Mouse (Mus musculus): ENCODE measurements at regions not wholly inside any gene's neighbourhood (a gene's known extent, or its start where the extent isn't known, plus 50 kb on each side); places are given as distances from the start of the nearest gene placed in this dataset.
"Not testable (repeated sequence)": the region's sequence is repeated elsewhere in the genome, so short reads cannot be mapped to it uniquely, and the experiment has no call there.

DNA sequence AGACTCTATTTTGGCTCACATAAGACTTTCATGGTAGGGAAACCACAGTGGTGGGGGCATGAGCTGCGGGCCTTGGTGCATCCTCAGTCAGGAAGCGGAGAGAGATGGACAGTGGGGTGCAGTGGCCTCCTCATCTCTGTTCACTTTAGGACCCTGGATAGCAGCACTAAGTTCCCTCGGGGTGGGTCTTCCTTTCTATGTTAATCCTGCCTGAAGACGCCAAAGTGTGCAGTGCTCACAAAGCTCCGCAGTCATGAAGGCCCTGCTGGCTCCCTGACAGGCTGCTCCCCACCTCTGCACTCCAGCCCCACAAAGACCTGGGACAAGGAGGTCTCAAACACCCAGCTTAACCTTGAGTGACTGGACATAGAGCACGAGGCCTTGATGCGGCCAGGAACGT, 56.8 kb downstream of the Sox1 start:
- DNase-seq (ENCODE audit: inconsistent ontology term): no peak

DNA sequence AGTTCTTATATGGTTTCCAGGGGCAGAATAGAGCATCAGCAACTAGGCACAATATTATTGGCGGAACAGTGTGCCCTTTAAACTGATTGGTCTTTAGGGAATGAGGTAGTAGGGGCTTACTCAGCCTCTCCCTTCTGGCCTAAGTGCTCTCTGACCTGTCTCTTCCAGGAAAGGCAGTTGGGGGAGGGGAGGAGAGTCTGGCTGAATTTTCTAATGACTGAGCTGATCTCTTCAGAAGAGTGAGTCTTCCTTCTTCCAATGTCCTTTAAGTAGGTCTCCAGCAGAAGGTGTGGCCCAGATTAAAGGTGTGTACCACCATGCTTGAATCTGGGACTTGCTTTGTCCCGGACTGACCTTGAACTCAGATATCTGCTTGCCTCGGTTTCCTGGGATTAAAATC, 60.3 kb downstream of the Sox1 start:
- not testable (repeated sequence) for DNase-seq (ENCODE audit: inconsistent ontology term)

DNA sequence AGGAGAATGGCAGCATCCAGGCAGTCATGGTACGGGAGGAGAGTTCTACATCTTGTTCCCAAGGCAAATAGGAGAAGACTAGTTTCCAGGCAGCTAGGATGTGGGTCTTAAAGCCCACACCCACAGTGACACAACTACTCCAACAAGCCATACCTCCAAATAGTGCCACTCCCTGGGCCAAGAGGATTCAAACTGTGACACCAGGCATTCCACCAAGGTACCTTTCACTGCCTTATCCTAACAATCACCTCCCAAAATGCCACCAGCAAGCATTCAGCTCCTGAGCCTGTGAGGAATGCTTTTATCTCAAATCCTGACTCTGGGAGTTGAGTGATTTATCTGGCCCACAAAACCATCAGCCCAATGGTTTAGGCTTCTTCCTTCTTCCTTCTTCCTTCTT, 61.2 kb downstream of the Sox1 start:
- no peak for DNase-seq (ENCODE audit: inconsistent ontology term)

DNA sequence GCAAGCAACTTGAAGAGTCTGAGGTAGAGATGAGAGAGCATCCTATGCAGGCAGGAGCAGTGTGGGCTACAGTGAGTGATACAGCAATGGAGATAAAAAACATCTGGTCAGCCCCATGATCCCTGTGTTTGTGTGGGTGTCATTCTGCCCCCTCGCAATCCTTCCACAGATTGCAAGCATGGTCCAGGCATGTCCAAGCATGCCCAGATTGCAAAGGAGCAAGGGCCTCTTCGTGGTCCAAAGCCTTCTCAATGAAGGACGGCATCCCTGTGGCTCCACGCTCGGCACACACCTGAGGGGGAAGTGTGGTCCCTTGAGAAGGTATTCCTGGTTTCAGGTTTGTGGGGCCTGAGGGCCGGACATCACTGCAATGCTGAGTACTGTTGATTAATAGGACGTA, 61.9 kb downstream of the Sox1 start:
- DNase-seq (ENCODE audit: inconsistent ontology term): no peak

DNA sequence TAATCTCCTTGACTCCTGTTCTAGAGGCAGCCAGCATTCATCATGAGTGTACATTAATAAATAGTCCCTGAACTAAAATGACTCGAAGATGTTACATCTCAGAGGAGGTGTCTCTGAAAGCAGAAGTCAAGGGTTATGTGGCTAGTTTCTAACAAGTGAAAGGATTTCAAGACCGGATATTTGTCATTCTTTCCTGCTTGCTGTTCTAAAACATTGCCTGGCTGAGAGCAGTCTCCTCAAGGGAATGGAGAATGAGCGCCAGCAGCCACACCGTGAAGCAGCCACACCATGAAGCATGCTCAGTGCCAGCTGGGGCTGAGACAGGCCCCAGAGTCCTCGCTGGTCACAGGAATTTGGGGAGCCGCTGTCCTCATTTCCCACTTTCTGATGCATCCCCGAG, 71.8 kb downstream of the Sox1 start:
- DNase-seq (ENCODE audit: inconsistent ontology term): no peak

DNA sequence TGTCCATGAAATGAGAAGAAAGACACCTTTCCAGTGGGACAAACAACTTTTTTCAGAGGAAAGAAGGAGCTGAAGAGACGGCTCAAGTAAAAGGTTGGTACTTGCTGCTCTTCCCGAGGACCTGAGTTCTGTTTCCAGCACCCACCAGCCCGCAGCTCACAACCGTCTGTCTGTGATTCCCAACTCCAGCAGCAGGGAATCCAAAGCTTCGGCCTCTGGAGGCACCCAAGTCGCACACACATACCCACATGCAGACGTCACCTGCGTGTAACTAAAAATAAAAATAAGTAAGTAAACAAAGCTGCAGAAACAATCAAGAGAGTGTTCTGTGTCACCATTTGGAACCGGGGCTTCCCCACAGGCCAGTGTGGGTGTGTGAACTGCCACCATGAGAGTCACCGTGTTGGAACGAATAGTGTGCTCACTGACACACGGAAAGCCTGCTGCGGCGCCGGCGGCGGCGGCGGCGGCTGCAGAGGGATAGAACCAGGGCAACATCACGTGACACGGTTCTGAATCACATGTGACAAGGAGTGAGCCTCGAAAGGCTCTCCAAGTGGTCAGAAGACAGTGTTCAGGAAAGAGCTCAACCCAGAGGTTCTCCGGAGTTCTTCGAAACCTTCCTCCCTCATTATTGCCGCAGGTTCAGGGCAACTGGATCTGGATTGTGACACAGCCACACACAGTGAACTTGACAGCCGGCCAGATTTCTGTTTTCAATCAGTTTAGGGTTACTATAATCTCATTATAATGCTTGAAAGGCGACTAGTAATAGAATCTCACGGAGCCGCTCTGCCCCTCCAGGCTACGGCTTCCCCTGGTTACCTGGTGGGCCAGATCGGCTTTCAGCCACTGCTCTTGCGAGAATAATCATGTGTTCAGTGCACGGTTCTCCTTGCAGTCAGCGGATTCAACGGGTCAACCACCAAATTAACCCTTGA, 72.6 kb downstream of the Sox1 start:
- DNase-seq (ENCODE audit: inconsistent ontology term): peak; percentile 29

DNA sequence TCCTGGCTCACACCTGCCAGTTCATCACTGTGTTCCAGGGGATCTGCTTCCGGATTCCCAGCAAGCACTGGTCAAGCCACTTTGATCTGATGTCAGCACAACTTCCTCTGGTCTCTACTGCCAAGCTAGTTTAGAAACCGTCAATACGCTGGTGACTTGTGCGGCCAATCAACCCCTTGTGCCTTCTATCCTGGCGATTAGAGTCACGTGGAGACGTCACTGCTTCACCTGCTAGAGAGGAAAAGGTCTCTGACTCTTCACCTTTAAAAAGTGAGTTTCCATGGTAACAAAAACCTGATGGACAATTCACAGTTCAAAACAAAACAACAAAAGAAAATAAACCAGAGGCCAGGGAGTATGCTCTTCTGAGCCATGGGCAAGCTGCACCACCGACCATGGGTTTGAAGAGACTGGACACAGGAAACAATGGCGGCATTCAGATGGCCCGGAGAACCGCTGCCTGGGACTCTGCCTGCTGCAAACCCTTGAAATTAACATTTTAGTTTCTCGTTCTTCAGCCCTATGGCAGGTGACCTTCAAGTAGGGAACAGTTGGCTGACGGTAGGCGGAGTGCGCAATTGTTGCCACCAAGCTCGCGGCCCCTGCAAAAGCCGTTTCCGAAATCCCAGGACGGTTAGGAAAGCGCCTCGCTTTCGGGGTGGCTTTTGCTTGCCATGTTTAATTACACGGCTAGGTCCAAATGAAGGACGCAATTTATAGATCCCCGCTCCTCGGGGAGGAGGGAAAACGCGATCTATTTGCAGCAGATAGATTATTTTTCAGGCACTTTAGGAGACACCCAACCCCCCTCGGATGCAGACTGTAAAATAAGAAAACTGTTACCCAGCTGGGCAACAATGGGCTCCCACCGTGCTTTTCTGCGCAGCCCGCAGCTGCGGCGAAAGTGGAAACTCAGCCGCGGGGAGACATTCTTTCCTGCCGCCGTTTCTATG, 82.6 kb downstream of the Sox1 start:
- peak; percentile 14 for DNase-seq (ENCODE audit: inconsistent ontology term)

DNA sequence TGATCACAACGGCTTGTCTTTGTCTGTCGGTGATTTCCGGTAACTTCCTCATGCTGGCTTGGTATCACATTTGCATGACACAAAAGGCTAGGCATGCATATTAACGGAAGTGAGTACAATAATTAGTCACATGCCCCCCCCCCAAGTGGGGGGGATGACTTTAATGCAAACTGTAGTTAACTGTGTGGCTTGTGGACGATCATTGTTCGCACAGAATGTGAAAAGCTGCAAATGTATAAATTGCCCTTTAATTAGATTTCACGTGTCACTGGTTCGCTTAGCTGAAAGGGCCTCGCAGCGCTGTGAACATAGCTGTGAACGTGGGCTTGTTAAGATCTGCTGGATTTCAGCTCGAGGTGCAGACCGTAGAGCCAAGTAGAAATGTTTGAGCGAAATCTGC, 86.8 kb downstream of the Sox1 start:
- peak; percentile 89 for DNase-seq (ENCODE audit: inconsistent ontology term)

DNA sequence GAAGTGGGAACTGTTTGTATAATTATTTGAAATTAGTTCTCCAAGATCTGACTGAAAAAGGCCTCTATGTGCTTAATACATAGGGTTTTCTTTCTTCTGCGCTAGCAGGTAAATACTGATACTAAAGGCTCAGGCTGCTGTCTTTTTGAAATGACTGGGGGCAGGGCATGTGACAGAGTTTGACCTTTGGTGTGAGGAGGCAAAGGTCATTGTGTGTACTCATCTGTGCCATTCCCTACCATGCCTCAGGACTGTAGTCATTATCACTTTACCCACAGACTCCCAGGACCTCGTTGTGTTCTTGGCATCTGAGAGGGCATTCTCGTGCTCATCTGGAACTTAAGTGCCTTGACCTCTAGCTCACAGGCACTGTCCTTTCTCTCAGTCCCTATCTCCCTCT, 88.5 kb downstream of the Sox1 start:
- no peak for DNase-seq (ENCODE audit: inconsistent ontology term)

DNA sequence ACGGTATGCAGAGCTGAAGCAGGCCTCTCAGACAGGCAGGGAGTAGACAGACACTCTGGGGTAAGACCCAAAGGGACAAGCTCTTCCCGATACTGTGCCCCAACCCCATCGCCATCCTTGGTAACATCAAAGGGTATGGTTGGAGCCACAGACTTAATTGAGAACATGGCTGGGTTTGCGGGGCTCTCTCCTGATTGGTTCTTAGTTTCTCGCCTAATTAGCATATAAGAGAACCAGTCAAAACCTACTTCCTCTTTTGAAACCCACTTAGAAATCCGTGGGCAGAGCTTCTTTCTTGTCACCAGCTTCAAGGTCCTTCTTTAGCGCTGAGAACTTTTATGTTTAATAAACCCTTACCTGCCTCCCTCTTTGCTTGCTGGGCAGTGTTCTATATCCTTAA, 87.5 kb upstream of the Spaca7 start:
- DNase-seq (ENCODE audit: inconsistent ontology term): no peak

DNA sequence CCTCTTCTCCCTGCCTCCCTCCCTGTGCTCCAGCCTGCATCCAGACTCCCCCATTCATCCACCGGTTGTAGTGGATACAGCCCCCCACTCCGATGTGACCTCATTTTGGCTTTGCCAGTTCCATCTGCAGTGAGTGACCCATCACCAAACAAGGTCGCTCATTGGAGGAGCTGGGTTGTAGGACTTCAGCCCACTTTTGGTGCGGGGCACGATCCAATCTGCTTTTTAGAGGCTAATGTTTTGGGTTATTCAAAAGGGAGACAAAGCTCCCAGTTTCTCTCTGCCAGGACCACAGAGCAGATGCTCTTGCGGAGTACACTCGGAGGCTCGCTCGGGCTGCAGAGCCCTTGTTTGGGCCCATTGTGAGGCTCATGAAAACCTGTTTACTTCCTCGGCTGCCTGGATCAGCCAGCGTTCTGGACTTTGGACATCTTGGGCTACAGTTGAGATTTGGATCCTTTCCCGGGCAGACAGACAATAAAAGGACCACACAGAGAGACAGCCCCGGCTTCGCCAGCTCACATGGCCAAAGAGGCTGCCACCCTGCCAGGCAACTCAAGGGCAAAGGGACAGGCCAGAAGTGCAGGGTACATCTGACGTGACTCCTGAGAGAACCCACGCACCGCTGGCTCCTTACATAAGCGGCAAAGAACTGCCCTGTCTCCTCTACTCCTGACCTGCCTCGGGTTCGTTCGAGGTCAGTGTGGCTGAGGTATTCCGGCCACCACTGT, 86.3 kb upstream of the Spaca7 start:
- peak; percentile 80 for DNase-seq (ENCODE audit: inconsistent ontology term)

DNA sequence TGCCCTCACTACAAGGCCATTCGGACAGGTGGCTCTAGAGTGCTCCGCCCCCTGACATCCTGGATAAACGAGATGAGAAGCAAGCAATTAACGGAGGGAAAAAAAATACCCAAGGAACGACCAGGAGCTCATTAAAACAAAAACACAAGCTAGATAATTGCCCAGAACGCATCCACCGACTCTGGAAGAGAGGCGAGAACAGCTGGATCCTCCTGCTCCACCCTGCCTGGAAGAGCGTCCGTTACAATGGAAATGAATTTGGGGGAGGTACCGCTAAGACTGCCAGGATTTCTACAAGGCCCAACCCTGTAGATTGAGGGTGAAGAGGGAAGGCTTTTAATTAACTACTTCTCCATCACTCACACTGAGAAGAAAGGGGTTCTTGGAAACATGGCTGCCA, 85.6 kb upstream of the Spaca7 start:
- DNase-seq (ENCODE audit: inconsistent ontology term): no peak

DNA sequence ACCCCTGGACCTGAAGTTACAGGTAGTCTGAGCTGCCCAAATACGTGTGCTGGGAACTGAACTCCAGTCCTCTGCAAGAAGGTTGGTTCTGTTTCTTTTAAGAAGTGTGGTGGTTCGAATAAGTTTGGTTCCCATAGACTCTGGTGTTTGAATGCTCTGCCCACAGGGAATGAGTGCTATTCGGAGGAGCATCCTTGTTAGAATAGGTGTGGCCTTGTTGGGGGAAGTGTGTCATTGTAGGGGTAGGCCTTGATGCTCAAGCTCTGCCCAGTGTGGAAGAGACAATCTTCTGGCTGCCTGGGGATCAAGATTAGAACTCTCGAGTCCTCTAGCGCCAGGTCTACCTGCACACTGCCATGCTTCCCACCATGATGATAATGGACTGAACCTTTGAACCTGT, 83.6 kb upstream of the Spaca7 start:
- no peak for DNase-seq (ENCODE audit: inconsistent ontology term)

DNA sequence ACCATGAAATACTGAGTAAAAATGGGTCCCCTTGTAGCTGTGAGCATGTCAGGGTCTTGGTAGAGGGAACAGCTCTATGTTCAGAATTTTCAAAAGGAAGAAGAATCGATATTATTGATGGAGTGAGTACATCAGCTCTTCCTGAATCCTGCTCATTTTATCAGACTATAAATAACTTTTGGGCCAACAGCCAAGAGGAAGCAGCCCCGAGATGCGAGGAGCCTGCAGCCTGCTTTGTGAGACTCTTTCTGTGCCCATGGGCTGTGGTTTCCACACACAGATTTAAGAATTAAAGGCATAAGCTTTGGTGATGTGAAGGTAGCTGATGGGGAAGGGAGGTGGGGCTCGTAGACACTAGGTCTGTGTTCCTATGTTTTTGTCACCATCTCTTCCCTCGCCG, 81.4 kb upstream of the Spaca7 start:
- DNase-seq (ENCODE audit: inconsistent ontology term): no peak

DNA sequence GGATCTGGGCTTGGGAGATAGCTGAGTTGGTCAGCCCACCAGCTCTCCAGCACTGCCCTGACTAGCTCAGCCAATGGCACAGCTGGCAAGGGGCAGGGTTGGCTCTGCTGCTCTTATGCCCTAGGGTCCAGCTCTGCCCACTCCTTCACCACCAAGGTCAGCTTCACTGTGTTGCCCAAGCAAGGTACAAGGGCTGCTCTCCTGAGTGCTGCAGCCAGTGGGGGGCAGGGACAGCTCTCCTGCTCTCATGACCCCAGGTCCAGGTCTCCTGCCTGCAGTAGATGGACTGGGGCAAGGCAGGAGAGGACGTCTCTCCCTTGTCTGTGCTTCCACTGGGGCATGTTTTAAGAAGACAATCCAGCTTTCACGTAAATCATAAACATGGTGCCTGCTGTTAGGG, 80.4 kb upstream of the Spaca7 start:
- no peak for DNase-seq (ENCODE audit: inconsistent ontology term)

DNA sequence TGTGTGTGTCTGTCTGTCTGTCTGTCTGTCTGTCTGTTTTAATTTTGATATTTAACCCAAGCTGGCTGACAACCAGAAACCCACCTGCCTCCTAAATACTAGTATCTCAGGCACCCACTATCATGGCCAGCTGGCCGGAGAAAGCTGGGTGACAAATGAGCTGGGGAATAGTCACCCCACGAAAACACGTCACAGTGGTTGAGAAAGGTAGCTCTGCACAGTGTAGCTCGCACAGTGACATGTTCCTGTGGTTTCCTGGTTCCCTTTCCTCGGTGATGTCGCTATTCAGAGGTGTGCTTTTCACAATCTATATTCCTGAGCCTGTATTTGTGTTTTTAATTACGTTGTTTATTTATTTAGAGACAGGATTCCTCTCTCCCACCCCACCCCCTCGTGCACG, 78.3 kb upstream of the Spaca7 start:
- DNase-seq (ENCODE audit: inconsistent ontology term): no peak

DNA sequence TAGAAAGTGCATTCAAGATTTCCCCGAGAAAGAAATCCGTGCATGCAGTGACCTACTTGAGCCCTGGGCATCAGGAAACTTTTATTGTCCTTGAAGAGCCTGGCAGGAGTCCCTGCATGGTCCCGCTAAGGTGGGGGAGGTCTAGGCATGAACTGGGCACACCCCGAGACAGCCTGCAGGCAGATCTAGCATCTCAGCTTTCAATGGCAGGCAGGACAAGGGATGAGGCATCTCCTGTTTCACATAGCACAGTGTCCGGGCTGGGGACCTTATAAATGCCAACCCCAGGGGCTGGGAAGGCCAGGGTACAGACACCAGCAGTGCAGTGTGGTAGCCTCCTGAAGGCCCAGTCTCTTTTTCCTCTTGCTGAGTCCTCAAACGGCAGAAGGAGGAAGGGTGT, 75.4 kb upstream of the Spaca7 start:
- DNase-seq (ENCODE audit: inconsistent ontology term): no peak

DNA sequence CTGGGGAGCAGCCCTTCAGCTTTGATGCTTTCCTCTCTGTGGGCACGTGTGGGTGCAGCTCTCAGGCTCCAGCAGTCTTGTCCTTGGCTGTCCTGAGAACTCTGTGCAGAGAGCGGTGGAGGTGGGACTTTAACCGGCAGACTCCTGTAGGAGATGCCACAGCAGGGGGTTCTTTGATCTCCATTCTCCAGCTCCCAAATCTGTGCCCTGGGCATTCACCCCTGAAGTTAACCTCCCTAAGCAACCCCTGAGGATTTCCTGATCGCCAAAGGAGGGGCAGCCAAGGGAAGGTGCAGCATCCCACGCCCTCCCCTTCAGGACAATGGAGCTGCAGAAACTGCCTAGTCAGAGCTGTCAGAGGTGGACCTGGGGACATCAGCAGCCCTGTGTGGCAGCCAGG, 73.2 kb upstream of the Spaca7 start:
- DNase-seq (ENCODE audit: inconsistent ontology term): no peak

DNA sequence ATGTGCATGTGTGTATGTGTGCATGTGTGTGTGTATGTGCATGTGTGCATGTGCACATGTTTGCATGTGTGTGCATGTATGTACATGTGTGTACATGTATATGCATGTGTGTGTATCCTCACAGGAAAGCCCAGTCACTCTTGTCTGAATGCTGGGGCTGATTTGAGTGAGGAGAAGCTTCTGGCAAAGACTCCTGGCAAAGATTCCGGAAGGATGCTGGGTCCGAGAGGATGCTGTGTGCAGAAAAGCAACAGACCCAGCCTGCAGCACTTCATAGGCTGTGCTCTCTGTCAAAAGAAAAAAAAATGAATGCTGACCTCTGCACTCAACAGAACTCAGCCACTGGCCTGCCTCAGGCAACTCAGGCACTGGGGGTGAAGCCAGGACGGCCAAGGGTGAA, 72.5 kb upstream of the Spaca7 start:
- no peak for DNase-seq (ENCODE audit: inconsistent ontology term)

DNA sequence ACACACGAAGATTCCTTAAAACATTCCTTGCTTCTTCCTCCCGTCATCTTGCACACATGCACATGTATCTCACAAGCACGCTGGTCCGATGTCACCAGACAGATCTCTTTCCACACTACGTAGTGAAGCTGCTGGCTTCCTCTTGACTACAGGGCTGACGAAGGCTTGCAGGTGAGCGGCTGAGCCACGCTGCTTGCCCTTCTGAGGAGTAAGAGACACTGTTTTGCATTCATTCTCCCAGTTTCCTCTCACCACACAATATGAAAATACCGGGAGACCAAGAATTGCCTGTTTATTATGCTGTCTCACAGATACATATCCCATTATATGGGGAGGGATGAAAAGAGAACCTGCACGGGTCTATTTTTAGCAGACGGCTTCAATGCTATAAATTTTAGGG, 71.0 kb upstream of the Spaca7 start:
- DNase-seq (ENCODE audit: inconsistent ontology term): no peak

DNA sequence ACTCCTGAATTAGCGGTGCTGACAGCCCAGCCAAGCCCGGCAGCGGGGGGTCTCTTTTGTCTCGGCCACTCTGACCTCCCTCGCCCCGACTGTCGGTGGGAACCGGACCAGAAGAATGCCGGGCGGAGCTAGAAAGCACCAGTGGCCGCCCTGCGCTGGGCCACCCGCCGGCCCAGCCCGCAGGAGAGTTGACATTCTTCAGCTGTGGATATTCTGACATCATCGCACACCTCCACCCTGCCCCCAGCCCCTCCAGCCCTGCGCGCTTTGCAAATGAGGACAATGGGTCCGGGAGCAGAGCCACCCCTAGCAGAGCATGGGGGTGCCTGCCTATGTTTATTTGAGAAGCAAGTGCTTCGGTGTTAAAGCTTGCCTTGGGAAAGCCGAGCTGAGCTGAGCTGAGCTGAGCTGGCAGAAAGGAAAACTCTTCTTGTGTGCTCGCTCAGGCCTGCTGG, 70.5 kb upstream of the Spaca7 start:
- DNase-seq (ENCODE audit: inconsistent ontology term): peak; percentile 71

DNA sequence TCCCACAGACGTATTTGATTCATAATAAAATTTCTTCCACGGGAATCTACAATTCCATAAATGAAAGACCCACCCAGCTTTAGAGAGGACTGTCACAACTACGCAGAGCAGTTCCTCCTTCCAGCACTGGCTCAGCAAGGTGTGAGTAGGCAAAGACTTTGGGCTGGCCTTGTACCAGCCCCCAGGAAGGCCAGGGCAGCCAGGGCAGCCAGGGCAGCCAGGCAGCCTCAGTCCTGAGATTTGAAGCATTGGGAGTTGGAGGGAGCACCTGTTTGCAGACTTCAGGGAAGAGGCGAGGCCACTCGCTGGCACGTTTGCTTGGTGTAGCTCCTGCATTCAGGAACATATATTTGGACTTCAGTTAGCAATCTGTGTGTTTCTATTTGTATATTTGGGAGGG, 70.0 kb upstream of the Spaca7 start:
- no peak for DNase-seq (ENCODE audit: inconsistent ontology term)
